Mouse (Mus musculus) kidney, adult 8-10 months (tissue): Measurements from ENCODE around the gene Chadl.
"Not testable (repeated sequence)": the region's sequence is repeated elsewhere in the genome, so short reads cannot be mapped to it uniquely, and the experiment has no call there.

Experiments used
- DNase-seq, 2 experiments: peaks; one replicate each; pipeline ENCODE4 v3.0.0; 2022

Gene Chadl

GRCm38 (mm10) chr15:81697175-81697574 lies at the start of gene Chadl:
Chadl (minus strand) TSS chr15:81697287.
- no peak for DNase-seq

GRCm38 (mm10) chr15:81745601-81746114 lies 48.6 kb upstream of the Chadl start:
- DNase-seq = peak; percentile 18 to 37

- DNase-seq = peak; percentile 51 to 74
These were observed 48.0 kb upstream of the Chadl start, which contains the start of the genes Zc3h7b and Rangap1 for GRCm38 (mm10) chr15:81744992-81745600. Zc3h7b (plus strand) TSS chr15:81745057. Rangap1 (minus strand) TSS chr15:81745530.

DNA sequence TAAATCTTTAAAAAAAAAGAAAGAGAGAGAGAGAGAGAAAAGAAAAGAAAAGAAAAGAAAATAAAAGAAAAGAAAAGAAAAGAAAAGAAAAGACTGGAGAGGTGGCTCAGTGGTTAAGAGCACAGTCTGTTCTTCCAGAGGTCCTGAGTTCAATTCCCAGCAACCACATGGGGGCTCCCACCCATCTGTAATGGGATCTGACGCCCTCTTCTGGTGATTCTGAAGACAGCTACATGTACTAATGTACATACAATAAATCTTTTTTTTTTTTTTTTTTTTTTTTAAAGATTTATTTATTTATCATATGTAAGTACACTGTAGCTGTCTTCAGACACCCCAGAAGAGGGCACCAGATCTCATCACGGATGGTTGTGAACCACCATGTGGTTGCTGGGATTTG lies 45.3 kb upstream of the Chadl start:
- DNase-seq = not testable (repeated sequence)

DNA sequence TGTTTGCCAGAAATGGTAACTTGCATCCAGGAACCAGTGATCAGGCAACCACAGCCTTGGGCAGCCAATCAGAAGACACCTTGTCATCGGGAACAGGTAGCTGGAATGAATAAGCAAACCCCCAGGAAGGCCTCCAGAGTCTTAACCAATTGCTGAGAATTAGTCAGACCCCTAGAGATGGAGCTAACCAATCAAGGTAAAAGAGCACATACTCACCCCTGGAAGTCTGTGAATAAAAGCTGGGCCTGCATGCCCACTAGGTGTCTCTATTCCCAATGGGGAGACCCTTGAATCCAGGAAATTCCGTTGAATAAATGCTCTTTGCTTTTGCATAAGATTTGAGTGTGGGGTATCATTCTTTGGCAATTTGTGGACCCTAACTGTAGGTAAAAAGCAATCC lies 42.8 kb upstream of the Chadl start:
- DNase-seq = peak in 1 of 2 experiments; percentile 25

DNA sequence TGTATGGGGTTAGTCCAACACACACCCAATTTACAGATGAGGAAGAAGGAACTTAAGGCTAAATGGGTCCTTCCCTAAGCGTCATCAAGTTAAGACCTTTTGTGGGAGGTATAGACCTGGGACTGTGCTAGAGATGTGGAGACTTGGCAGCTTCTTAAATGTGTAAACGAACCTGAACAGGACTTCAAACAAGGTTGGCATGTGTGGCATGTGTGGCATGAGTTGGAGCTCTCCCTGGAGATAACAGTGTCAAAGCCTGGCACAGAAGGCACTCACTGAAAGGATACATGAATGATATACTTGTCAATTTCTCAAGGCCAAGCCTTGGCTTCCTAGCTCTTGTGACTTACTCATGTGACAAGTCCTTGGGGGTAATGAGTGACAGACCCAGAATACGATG lies 42.2 kb upstream of the Chadl start:
- DNase-seq = no peak

- no peak for DNase-seq
These were observed 38.0 kb upstream of the Chadl start for GRCm38 (mm10) chr15:81735075-81735474.

GRCm38 (mm10) chr15:81729792-81730635 lies 32.9 kb upstream of the Chadl start:
- DNase-seq = peak; percentile 99

GRCm38 (mm10) chr15:81729241-81729791 lies 32.2 kb upstream of the Chadl start:
- peak; percentile 24 to 36 for DNase-seq

- no peak for DNase-seq
These were observed 28.9 kb upstream of the Chadl start for GRCm38 (mm10) chr15:81725965-81726364.

GRCm38 (mm10) chr15:81723653-81724052 lies 26.6 kb upstream of the Chadl start:
- DNase-seq = no peak

GRCm38 (mm10) chr15:81722361-81722760 lies 25.3 kb upstream of the Chadl start:
- no peak for DNase-seq

GRCm38 (mm10) chr15:81719139-81719531 lies 22.0 kb upstream of the Chadl start:
- no peak for DNase-seq

DNA sequence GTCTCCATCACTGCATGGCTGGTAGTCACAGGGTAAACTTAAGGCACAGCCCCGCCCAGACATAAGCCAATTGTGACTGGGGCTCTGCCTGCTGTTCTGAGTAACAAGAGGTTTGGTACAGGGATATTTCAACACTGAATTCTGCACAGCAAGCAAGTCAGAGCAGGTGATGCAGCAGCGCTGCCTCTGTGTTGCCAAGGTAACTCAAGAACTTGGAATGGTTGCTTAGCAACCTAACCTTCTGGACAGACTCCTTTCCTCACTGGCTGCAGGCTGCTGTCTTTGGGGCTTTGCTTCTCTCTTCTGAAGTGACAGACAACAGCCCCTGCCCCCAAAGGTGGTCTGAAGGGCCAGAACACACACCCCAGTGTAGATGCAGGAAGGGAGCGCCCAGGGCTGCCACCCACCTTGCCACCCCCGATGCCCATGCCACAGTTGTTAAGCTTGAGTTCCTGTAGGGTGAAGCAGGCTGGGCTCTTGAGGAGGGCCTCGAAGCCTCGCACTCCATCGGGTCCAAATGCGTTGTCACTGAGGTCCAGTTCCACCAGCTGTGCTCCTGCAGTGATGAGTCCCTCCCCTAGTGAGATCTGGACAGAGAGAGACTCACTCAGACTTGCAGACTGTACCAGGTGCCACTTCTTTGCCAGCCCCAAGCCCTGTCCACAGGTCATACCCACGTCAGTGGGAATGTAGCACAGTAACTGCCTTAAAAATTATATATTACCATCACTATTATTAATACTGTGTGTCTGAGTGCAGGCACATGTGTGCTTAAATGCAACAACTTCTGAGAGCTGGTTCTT lies 21.4 kb upstream of the Chadl start:
- DNase-seq = no peak

GRCm38 (mm10) chr15:81713742-81714141 lies 16.7 kb upstream of the Chadl start:
- DNase-seq = no peak

DNA sequence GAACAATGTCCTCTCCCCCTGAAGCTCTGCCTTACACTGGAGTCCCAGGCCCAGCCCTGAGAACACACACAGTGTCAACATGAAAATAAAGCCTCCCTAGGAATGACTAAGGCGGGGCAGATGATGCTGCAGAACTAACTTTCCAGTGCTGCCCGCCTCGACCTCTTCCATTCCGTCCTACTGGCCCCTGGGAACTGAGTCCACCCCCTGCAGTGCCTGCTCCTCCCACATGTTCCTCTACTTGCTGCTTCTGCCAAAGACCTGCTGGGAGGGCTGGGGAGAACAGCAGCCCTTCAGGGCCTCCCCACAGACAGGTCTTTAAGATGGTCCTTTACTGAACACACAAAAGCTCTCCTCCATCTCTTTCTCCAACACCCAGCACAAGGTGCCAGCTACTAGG lies 13.7 kb upstream of the Chadl start:
- no peak for DNase-seq

GRCm38 (mm10) chr15:81709686-81710085 lies 12.6 kb upstream of the Chadl start:
- no peak for DNase-seq

DNA sequence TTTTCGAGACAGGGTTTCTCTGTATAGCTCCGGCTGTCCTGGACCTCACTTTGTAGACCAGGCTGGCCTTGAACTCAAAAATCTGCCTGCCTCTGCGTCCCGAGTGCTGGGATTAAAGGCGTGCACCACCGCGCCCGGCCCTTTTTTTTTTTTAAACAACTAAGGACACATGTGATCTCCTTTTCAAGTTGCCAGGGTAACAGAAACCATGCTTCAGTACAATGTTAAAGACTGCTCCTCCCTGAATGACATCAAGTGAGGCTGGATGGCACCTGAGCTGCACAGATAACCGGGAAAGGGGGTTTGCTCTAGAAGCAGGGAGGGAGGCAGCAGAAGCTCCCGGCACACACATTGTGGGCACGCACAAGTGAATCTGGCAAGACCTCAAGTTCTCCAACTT lies 11.9 kb upstream of the Chadl start:
- no peak for DNase-seq

- DNase-seq = no peak
These were observed 6.0 kb upstream of the Chadl start for GRCm38 (mm10) chr15:81703094-81703489.

- DNase-seq = no peak
These were observed 5.4 kb upstream of the Chadl start for GRCm38 (mm10) chr15:81702306-81703093.

- not testable (repeated sequence) for DNase-seq
These were observed 4.3 kb upstream of the Chadl start for GRCm38 (mm10) chr15:81701350-81701749.

- peak; percentile 81 to 84 for DNase-seq
These were observed 3.5 kb upstream of the Chadl start for GRCm38 (mm10) chr15:81700601-81701000.
